Mouse (Mus musculus) left cerebral cortex, adult 11 months (tissue): ENCODE measurements at regions not wholly inside any gene's neighbourhood (a gene's known extent, or its start where the extent isn't known, plus 50 kb on each side); places are given as distances from the start of the nearest gene placed in this dataset.

Source experiments
- DNase-seq: peaks from one replicate; pipeline ENCODE4 v3.0.0; 2022; ENCODE audit warnings: low spot score

DNA sequence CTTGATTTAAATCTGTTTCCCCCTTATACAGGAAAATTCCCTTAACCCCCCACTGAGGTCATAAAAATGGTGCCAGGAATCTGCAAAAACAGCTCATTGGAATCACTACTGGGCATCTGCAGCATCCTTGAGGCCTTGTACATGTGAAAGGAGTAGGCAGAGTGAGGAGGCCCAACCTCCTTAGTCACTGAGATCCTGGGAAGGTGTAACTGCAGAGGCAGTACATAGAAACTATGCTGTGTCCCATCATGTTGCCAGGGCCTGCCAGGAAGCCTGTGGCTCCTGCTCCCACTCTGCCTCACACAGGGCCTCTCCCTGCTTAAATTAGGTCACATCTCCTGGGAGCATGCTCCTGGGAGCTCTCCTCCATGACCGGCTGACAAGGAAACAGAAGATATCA lies 85.7 kb upstream of the Gm9972 start:
- no peak for DNase-seq

DNA sequence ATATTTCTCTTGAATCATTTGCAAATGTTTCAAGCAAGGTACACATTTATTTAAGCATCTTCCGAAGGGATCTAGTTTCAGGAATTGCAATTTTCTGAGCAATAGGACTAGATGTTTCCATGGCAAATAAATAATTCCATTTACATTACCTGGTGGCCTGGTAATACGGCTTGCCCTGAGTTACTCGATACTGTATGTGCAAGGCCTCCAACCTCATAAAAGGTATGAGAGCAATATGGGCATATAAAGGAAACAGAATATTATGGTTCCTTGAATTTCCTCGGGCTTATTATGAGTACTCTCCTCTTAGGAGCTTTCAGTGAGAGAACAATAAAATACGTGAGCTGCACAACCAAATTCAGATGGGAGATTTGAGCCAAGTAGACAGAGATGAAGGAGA lies 81.4 kb upstream of the Gm9972 start:
- no peak for DNase-seq

DNA sequence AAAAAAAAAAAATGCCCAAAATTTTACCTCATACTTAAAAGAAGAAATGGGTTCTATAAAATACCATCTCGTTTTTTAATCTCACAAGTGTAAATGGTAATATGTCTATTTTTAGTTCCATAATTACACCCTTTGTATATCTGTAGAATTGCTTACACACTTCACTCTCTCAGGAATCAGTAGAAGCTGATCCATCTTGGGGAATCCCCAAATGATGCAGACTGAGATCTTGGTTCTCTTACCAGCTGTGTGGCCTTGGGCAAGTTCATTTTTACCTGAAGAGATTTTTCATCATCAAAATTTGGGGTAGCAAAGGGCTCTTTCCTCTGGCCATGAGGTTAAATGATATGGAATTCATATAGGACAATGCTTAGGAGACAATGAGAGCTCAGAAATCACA lies 69.8 kb upstream of the Gm9972 start:
- DNase-seq, result no peak

DNA sequence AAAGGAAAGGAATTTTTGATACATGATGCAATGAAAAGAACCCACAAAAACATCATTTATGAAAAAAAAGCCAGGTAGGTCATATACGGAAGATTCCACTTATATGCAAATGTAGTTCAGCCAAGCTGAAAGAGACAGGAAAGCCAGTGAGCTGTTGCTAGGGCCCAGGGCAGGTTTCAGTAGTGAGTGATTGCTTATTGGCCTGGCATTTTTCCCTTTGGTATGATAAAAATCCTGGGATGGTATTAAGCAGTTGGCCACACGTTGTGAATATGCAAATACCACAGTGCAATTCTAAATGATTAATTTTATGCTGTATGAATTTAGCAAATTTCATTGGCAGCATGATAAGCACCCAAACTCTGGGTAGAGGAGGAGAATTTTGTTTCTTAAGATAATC lies 57.3 kb upstream of the Gm9972 start:
- DNase-seq, result no peak
